Comparison of ENCODE assay signal across 14 mouse cellular contexts in genomic region chr12:89613670-89614069, GRCm38 (mm10).
"Had no signal": no experiment of that assay in that cellular context is flagged by ENCODE, and none has a peak within 500 bp of the region (broad histone marks: within the 10 kb centered on the region; RNA-seq: fewer than 3 reads in every experiment).

No protein-coding gene starts in this region.

- H3K27ac ChIP-seq: kidney, embryonic 15.5 days; limb, embryonic 13.5 days; liver, embryonic 14.5 days; neural tube, embryonic 12.5 days; stomach, embryonic 15.5 days had no signal

- H3K4me2 ChIP-seq: kidney, embryonic 15.5 days; limb, embryonic 13.5 days; neural tube, embryonic 12.5 days; stomach, embryonic 15.5 days had no signal

- H3K4me3 ChIP-seq: kidney, embryonic 15.5 days; limb, embryonic 13.5 days; myocyte; neural tube, embryonic 12.5 days; stomach, embryonic 15.5 days had no signal

- H3K4me1 ChIP-seq: kidney, embryonic 15.5 days; limb, embryonic 13.5 days; neural tube, embryonic 12.5 days; stomach, embryonic 15.5 days had no signal

- H3K27me3 ChIP-seq: kidney, embryonic 15.5 days; limb, embryonic 13.5 days; neural tube, embryonic 12.5 days; stomach, embryonic 15.5 days had no signal

- DNase-seq: kidney, adult 2 months; kidney, postnatal 14 days; left cerebral cortex, postnatal 4 days; lung, adult 18-20 months; right cerebral cortex, postnatal 4 days; spleen, adult 18-20 months; thymus, adult 2 months; thymus, postnatal 25 days had no signal

- H3K9ac ChIP-seq: kidney, embryonic 15.5 days; limb, embryonic 13.5 days; liver, embryonic 14.5 days; neural tube, embryonic 12.5 days; stomach, embryonic 15.5 days had no signal

- H3K9me3 ChIP-seq: kidney, embryonic 15.5 days; limb, embryonic 13.5 days; neural tube, embryonic 12.5 days; stomach, embryonic 15.5 days had no signal

- H3K36me3 ChIP-seq: kidney, embryonic 15.5 days; limb, embryonic 13.5 days; neural tube, embryonic 12.5 days; stomach, embryonic 15.5 days had no signal
